Mouse (Mus musculus) midbrain, postnatal 0 days (tissue): ENCODE measurements around the gene Zbtb49. TPM values are rescaled to one million over a fixed set of nuclear protein-coding genes. Genes with fewer than 3 reads are reported as not detected.
A peak's percentile ranks its signal among the peaks of the same experiment; 100 is the strongest.

Experiments
- ATAC-seq: fragments of 200-750 bp; cut with Nextera tagmentation; 2 replicates; pipeline ENCODE4 v1.8.0; 2017; ENCODE audit warnings: moderate number of reproducible peaks, mild to moderate bottlenecking, moderate TSS enrichment, moderate library complexity; ENCODE audit not compliant: low FRiP score
- DNase-seq: peaks from one replicate; pipeline ENCODE4 v3.0.0-alpha.2; 2015; ENCODE audit warnings: low spot score
- H3K27ac ChIP-seq: fragments of 300-500 bp; sonication (generic); 2 replicates; pipeline ENCODE4 v1.5.1; 2014; ENCODE audit warnings: low read depth, mild to moderate bottlenecking, low read length, mixed read lengths
- H3K27me3 ChIP-seq: fragments of 300-500 bp; sonication (generic); 2 replicates; pipeline ENCODE4 v1.6.1; 2014; ENCODE audit warnings: low read length, control low read depth, mixed read lengths; ENCODE audit not compliant: insufficient read depth
- H3K36me3 ChIP-seq: fragments of 300-500 bp; sonication (generic); 2 replicates; pipeline ENCODE4 v1.6.1; 2014; ENCODE audit warnings: low read length, control low read depth, mixed read lengths; ENCODE audit not compliant: insufficient read depth
- H3K4me1 ChIP-seq: fragments of 300-500 bp; sonication (generic); 2 replicates; pipeline ENCODE4 v1.6.1; 2014; ENCODE audit warnings: mild to moderate bottlenecking, control low read depth, antibody characterized with exemption, low read length, mixed read lengths; ENCODE audit not compliant: insufficient read depth
- H3K4me2 ChIP-seq: fragments of 300-500 bp; sonication (generic); 2 replicates; pipeline ENCODE4 v1.6.1; 2014; ENCODE audit warnings: low read depth, mild to moderate bottlenecking, low read length, mixed read lengths; ENCODE audit not compliant: poor library complexity, severe bottlenecking
- H3K4me3 ChIP-seq: fragments of 300-500 bp; sonication (generic); 2 replicates; pipeline ENCODE4 v1.5.1; 2014; ENCODE audit warnings: low read depth, mild to moderate bottlenecking, low read length, moderate library complexity
- H3K9ac ChIP-seq: fragments of 300-500 bp; sonication (generic); replicated peaks from 2 replicates; pipeline ENCODE4 v1.6.1; 2014; ENCODE audit warnings: mild to moderate bottlenecking, low read length, moderate library complexity, mixed read lengths; ENCODE audit not compliant: poor library complexity, severe bottlenecking
- H3K9me3 ChIP-seq: fragments of 300-500 bp; sonication (generic); 2 replicates; pipeline ENCODE4 v1.6.1; 2016; ENCODE audit warnings: low read length, control low read depth
- CTCF ChIP-seq: IDR thresholded peaks from 2 replicates; pipeline ENCODE4 v1.5.1; 2016; ENCODE audit warnings: antibody characterized with exemption, mild to moderate bottlenecking
- WGBS: fragments of 180-500 bp; shearing (Covaris S2); extraction: QIAGEN DNeasy Blood & Tissue Kit; methylation state at CpG from one replicate; pipeline ENCODE4 v1.1.7; 2014; 5-methylcytosine and 5-hydroxymethylcytosine counted together
- polyA plus RNA-seq: library from polyadenylated mRNA; unstranded; fragments of >200 nt; fragmentation: Nextera tagmentation; extraction: Ambion mirVana; gene quantifications from 2 replicates; pipeline ENCODE4 v1.2.1, GENCODE M21; 2015
- total RNA-seq: library from RNA; depleted of rRNA; stranded (reverse); fragments of >200 nt; gene quantifications from 2 replicates; pipeline ENCODE4 v1.2.3, GENCODE M21; 2014

Zbtb49 gene
- total and polyA plus RNA-seq, 2 experiments from 2014 or later = 18.9 to 22.5 TPM

DNA sequence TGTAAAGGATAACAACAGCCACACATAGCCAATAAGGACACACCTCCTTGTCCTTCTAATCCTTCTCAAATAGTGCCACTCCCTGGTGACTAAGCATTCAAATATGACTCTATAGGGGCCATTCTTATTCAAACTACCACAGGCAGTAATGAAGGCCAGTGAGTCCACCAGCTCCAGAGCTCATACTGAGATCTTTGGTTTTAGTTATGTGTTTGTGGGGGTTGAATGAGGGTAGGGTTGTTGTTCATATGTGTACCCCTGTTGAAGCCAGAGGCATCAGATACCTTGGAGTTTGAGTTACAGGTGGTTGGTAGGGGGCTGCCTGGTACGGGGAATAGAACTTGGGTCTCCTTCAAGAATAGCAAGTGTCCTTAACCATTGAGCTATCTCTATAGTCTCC lies 36.3 kb upstream of the Zbtb49 start:
- Histone ChIP-seq H3K4me3 (no peak overlapping the region), H3K4me1 (peaks cover 5% of the 10 kb centered on the region; the same call in 1 of the 2 replicates), H3K36me3 (no peaks in the 10 kb centered on the region), H3K4me2 (no peak overlapping the region), H3K9ac (no peak overlapping the region), H3K27me3 (no peaks in the 10 kb centered on the region), H3K27ac (no peak overlapping the region), H3K9me3 (no peaks in the 10 kb centered on the region)
- DNase-seq = no peak
- TF ChIP-seq CTCF = no peak
- no peak for ATAC-seq
- WGBS = 81% methylated on average over 1 of the region's 1 CpGs

DNA sequence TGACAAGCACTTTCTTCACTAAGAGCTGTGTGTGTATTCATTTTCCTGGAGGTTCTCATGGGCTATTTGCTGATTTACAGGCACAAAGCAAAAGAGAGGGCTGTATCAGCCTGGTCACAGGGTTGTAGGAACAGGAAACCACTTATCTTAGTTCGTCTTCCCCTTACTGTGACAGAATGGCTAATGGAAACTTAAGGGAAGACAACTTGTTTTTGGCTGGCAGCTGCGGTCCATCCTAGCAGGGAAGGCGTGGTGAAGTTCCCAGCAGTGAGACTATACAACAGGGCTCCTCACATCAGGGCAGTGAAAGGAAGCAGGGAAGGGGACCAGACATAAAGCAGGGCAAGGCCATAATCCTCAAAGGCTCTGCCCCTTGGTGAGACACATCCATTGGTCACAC lies 35.4 kb upstream of the Zbtb49 start:
- Histone ChIP-seq H3K27ac (no peak overlapping the region), H3K9me3 (no peaks in the 10 kb centered on the region), H3K4me3 (no peak overlapping the region), H3K4me1 (no peaks in the 10 kb centered on the region), H3K27me3 (no peaks in the 10 kb centered on the region), H3K36me3 (no peaks in the 10 kb centered on the region), H3K9ac (no peak overlapping the region), H3K4me2 (no peak overlapping the region)
- DNase-seq (no peak), ATAC-seq (no peak)
- no peak for TF ChIP-seq CTCF
- WGBS = 77% methylated on average over 3 of the region's 3 CpGs

DNA sequence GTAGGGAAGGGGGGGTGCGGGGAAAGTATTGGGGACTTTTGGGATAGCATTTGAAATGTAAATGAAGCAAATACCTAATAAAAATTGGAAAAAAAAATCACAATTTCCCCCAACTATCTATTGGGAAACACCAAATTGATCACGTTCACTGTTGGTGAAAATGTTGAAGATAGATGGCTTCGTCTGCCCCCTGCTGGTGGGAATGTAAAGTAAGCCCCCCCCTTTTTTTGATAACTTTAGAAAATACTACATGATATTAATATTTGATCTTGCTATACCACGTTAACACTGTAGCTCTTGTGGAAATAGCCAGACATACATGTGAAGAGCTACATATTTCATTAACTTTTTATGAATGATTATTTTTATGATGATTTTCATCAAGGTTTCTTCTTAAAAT lies 34.9 kb upstream of the Zbtb49 start:
- no peaks in the 10 kb centered on the region for H3K36me3 ChIP-seq
- no peak overlapping the region for H3K27ac ChIP-seq
- peak; percentile 52 for TF ChIP-seq CTCF
- H3K4me3 ChIP-seq = no peak overlapping the region
- H3K4me1 ChIP-seq = no peaks in the 10 kb centered on the region
- no peaks in the 10 kb centered on the region for H3K27me3 ChIP-seq
- 44% methylated on average over 4 of the region's 4 CpGs for WGBS
- no peaks in the 10 kb centered on the region for H3K9me3 ChIP-seq
- no peak overlapping the region for H3K9ac ChIP-seq
- no peak for DNase-seq
- ATAC-seq = no peak
- no peak overlapping the region for H3K4me2 ChIP-seq

DNA sequence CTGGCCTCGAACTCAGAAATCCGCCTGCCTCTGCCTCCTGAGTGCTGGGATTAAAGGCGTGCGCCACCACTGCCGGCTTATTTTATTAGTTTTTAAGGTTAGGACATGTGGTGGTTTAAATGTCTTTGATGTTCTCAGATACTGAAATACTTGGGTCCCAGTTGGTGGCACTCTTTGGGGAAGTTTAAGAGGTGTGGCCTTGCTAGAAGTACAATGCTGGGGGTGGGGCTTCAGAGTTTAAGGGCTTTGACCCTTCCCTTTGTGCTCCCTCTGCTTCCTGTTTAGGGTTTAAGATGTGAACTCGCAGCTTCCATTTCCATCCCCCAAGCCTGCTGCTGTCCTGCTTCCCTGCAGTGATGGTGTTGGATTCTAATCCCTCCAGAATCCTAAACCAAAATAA lies 21.7 kb upstream of the Zbtb49 start:
- DNase-seq (no peak), ATAC-seq (no peak)
- Histone ChIP-seq H3K27me3 (0 out of 2 replicates have a peak, but pooled peaks cover 4% of the 10 kb centered on the region), H3K9ac (no peak overlapping the region), H3K4me3 (no peak overlapping the region), H3K9me3 (no peaks in the 10 kb centered on the region), H3K4me1 (no peaks in the 10 kb centered on the region), H3K36me3 (no peaks in the 10 kb centered on the region), H3K27ac (no peak overlapping the region), H3K4me2 (no peak overlapping the region)
- TF ChIP-seq CTCF = no peak
- WGBS = 83% methylated on average over 6 of the region's 6 CpGs

DNA sequence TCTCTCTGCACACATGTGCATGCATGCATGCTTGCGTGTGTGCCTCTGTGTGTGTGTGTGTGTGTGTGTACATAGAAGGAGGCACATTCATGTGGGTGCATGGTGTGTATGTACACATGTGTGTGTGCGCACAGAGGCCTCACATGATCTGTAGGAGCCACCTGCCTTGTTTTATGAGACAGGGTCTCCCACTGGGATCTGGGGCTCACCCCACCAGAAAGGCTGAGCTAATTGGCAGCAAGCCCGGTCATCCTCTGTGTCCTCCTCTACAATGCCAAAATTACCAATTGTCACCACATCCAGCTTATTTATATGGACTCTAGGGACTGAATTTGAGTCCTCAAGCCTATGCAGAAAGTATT lies 21.2 kb upstream of the Zbtb49 start:
- Histone ChIP-seq H3K27ac (no peak overlapping the region), H3K36me3 (no peaks in the 10 kb centered on the region; the same call in 1 of the 2 replicates), H3K4me1 (no peaks in the 10 kb centered on the region), H3K4me2 (no peak overlapping the region), H3K27me3 (0 out of 2 replicates have a peak, but pooled peaks cover 4% of the 10 kb centered on the region), H3K4me3 (no peak overlapping the region), H3K9ac (no peak overlapping the region), H3K9me3 (no peaks in the 10 kb centered on the region)
- DNase-seq = peak; percentile 52
- WGBS = 76% methylated on average over 3 of the region's 3 CpGs
- TF ChIP-seq CTCF = no peak
- no peak for ATAC-seq

DNA sequence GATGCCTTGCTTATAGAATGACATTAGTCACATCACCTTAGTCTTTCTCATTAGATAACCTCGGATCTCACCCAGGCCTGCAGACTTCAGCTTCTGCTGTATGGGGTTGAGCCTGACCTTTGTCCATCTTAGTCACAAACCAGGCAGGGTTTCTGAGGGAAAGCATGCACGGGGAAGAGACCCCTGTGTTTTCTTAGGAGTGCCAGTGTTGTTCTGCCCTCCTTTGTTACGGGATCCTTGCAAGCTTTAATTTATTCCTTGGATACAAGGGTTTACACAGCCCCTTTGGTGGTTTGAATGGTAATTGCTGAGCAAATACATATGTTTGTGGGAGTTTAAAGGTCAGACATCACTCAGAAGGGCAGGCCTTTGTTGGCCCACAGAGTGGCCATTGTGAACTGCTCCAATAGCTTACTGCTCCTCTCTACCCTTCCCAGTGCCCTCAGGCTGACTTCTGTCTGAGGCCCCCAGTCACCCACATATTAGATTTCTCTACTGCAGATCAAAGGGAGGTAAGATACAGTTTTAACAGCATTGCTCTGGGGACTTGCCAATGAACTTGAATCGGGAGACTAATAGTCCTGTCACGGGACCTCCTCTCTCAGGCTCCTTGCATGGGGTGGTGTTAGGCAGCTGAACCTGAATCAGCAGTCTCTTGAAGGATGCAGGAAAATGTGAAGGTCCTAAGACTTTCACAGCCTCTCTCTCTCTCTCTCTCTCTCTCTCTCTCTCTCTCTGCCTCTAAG lies 20.6 kb upstream of the Zbtb49 start:
- WGBS = 32% methylated on average over 5 of the region's 5 CpGs
- DNase-seq (no peak), ATAC-seq (no peak)
- Histone ChIP-seq H3K4me1 (no peaks in the 10 kb centered on the region), H3K27ac (no peak overlapping the region), H3K4me2 (no peak overlapping the region), H3K4me3 (no peak overlapping the region), H3K9me3 (no peaks in the 10 kb centered on the region), H3K36me3 (peaks cover 5% of the 10 kb centered on the region; the same call in 1 of the 2 replicates), H3K9ac (no peak overlapping the region), H3K27me3 (0 out of 2 replicates have a peak, but pooled peaks cover 4% of the 10 kb centered on the region)
- TF ChIP-seq CTCF = no peak
